Mouse (Mus musculus): ENCODE results near the gene Ube2l6. TPM values are rescaled to one million over a fixed set of nuclear protein-coding genes. Genes with fewer than 3 reads are reported as not detected.
A peak's percentile ranks its signal among the peaks of the same experiment; 100 is the strongest.

Ube2l6 gene
- polyA plus RNA-seq, 1 experiment: 16.2 TPM

DNA sequence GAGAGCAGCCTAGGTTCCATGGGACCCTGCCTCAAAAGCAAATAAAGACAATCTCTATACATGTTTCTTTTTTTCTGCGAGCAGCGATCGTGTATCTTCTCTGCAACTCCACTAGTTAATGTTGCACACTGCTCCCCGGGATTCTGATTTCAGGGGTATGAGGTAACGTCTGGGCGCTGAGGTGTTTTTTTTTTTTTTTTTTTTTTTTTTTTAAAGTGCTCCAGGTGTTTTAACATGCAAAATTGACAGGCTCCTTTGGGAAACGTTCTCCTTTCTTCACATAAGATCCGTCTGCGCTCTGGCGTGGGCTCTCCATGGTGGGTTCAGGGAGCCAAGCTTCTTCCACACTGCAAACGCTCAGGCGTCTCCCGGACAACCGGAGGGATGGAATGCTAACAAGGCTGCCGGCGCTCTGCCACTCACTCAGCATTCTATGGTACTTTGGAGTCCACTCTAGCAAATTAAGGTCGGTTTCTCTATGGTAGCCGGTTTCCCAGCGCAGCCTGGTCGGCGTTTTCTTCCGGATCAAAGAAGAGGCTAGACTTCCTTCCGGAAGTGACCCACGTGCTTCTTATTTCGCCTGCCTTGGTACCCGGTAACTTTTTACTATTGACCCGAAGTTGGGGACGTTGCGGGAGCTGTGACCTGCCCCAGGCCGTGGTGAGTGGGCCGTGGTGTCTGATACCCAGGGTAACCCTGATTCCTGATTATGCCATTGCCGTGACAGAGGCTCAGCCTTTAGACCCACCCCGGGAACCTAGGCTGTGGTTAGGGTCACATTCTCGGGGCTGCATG lies 28.1 kb downstream of the Ube2l6 start, which contains the start of gene Timm10:
Gene Timm10 (plus strand): TSS at position 510 of the 795 bp plus-strand sequence.
- TF ChIP-seq MAX (IDR thresholded peaks at IDR 0.05): peak; percentile 99
- peak; percentile 72 for TF ChIP-seq USF1 (IDR thresholded peaks at IDR 0.05; ENCODE audit: low read depth)
- no peak for TF ChIP-seq CTCF (IDR thresholded peaks at IDR 0.05; ENCODE audit: control insufficient read depth, insufficient read depth, insufficient read length)
- H3K79me3 ChIP-seq (ENCODE audit: low read depth): peaks cover 23% of the 10 kb centered on the region
- no peaks in the 10 kb centered on the region for H3K27me3 ChIP-seq (ENCODE audit: control insufficient read depth, insufficient read depth, insufficient read length)
- H3K4me3 ChIP-seq (ENCODE audit: insufficient read depth, poor library complexity, severe bottlenecking): peak within 1 kb of the TSS; percentile 98
- peaks cover 30% of the 10 kb centered on the region for H3K36me3 ChIP-seq (ENCODE audit: control insufficient read depth, insufficient read depth)
- peak within 1 kb of the TSS; percentile 90 for H3ac ChIP-seq (ENCODE audit: control insufficient read depth, insufficient read length, low read depth)
- H3K79me2 ChIP-seq (ENCODE audit: control insufficient read depth, insufficient read depth): peaks cover 31% of the 10 kb centered on the region

- TF ChIP-seq CEBPB (IDR thresholded peaks at IDR 0.05; ENCODE audit: low read depth) (no peak), MAX (IDR thresholded peaks at IDR 0.05) (no peak)
Observed at GRCm38 (mm10) chr2:84827283-84827920, 28.8 kb downstream of the Ube2l6 start.

DNA sequence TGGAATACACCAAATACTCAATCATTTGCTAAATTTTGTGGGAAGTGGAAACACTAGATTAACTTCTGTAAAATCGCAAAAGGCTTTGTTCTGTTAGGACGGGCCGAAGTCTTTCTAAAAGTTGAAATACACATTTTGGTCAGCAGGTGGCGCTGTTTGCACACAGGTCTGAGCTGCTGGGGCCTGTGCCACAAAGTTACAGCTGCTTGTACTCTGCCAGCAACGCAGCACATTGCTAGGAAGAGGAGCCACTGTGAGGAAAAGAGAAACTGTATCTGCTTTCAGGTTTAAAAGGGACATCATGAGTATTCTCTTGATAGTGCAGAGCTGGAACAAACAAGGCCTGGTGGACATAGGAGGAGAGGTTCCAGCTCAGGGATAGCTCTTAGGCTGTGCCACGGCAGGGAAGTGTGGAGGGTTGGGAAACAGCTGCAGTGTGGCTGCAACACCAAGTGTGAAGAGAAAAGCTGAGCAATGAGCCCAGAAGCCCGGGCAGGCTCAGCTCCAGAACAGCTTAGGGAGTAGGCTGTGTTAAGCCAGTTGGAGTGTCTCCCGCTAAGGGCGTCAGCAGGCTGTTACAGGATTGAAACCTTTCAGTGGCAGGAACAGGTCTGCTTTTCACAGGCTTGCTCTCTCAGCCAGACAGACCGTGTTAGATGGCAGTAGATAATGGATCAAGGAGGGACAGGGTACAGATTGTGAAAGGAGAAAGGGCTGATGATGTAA lies 33.2 kb downstream of the Ube2l6 start:
- Histone ChIP-seq H3K27me3 (ENCODE audit: control insufficient read depth, insufficient read depth, insufficient read length) (no peaks in the 10 kb centered on the region), H3K79me3 (ENCODE audit: low read depth) (peaks cover 23% of the 10 kb centered on the region), H3K79me2 (ENCODE audit: control insufficient read depth, insufficient read depth) (peaks cover 31% of the 10 kb centered on the region), H3ac (ENCODE audit: control insufficient read depth, insufficient read length, low read depth) (no peak overlapping the region), H3K36me3 (ENCODE audit: control insufficient read depth, insufficient read depth) (peaks cover 30% of the 10 kb centered on the region), H3K4me3 (ENCODE audit: insufficient read depth, poor library complexity, severe bottlenecking) (no peak overlapping the region)
- TF ChIP-seq CTCF (IDR thresholded peaks at IDR 0.05; ENCODE audit: control insufficient read depth, insufficient read depth, insufficient read length) (peak; percentile 61), USF1 (IDR thresholded peaks at IDR 0.05; ENCODE audit: low read depth) (no peak), MYOD1 (IDR thresholded peaks at IDR 0.05; ENCODE audit: control insufficient read depth, insufficient read length, low read depth) (peak; percentile 2)

More at GRCm38 (mm10) chr2:84827283-84827920, 28.8 kb downstream of the Ube2l6 start:
- H3K4me3 ChIP-seq (ENCODE audit: insufficient read depth, poor library complexity, severe bottlenecking): peak overlapping the region; percentile 98
- no peaks in the 10 kb centered on the region for H3K27me3 ChIP-seq (ENCODE audit: control insufficient read depth, insufficient read depth, insufficient read length)
- H3ac ChIP-seq (ENCODE audit: control insufficient read depth, insufficient read length, low read depth): peak overlapping the region; percentile 90
- H3K36me3 ChIP-seq (ENCODE audit: control insufficient read depth, insufficient read depth): peaks cover 30% of the 10 kb centered on the region
- H3K79me2 ChIP-seq (ENCODE audit: control insufficient read depth, insufficient read depth): peaks cover 31% of the 10 kb centered on the region
- peaks cover 23% of the 10 kb centered on the region for H3K79me3 ChIP-seq (ENCODE audit: low read depth)

- Histone ChIP-seq H3K4me3 (ENCODE audit: insufficient read depth, poor library complexity, severe bottlenecking) (no peak overlapping the region), H3K79me3 (ENCODE audit: low read depth) (no peaks in the 10 kb centered on the region), H3K27me3 (ENCODE audit: control insufficient read depth, insufficient read depth, insufficient read length) (no peaks in the 10 kb centered on the region), H3ac (ENCODE audit: control insufficient read depth, insufficient read length, low read depth) (no peak overlapping the region), H3K36me3 (ENCODE audit: control insufficient read depth, insufficient read depth) (no peaks in the 10 kb centered on the region), H3K79me2 (ENCODE audit: control insufficient read depth, insufficient read depth) (no peaks in the 10 kb centered on the region)
- TF ChIP-seq MYOD1 (IDR thresholded peaks at IDR 0.05; ENCODE audit: control insufficient read depth, insufficient read length, low read depth): no peak
- TF ChIP-seq CEBPB (IDR thresholded peaks at IDR 0.05; ENCODE audit: low read depth): no peak
- TF ChIP-seq MAX (IDR thresholded peaks at IDR 0.05): no peak
- no peak for TF ChIP-seq MYOG (IDR thresholded peaks at IDR 0.05; ENCODE audit: control insufficient read depth, extremely low read depth, insufficient read length)
- TF ChIP-seq CTCF (IDR thresholded peaks at IDR 0.05; ENCODE audit: control insufficient read depth, insufficient read depth, insufficient read length): no peak
- no peak for TF ChIP-seq FOSL1 (IDR thresholded peaks at IDR 0.05; ENCODE audit: insufficient read depth, low read length, poor library complexity, severe bottlenecking)
- no peak for TF ChIP-seq USF1 (IDR thresholded peaks at IDR 0.05; ENCODE audit: low read depth)
Observed at GRCm38 (mm10) chr2:84837107-84837506, 38.5 kb downstream of the Ube2l6 start.

GRCm38 (mm10) chr2:84837817-84838592 lies 39.4 kb downstream of the Ube2l6 start:
- Histone ChIP-seq H3K79me3 (ENCODE audit: low read depth) (no peaks in the 10 kb centered on the region), H3K36me3 (ENCODE audit: control insufficient read depth, insufficient read depth) (no peaks in the 10 kb centered on the region), H3ac (ENCODE audit: control insufficient read depth, insufficient read length, low read depth) (no peak overlapping the region), H3K79me2 (ENCODE audit: control insufficient read depth, insufficient read depth) (no peaks in the 10 kb centered on the region), H3K27me3 (ENCODE audit: control insufficient read depth, insufficient read depth, insufficient read length) (no peaks in the 10 kb centered on the region), H3K4me3 (ENCODE audit: insufficient read depth, poor library complexity, severe bottlenecking) (no peak overlapping the region)
- TF ChIP-seq MYOG (IDR thresholded peaks at IDR 0.05; ENCODE audit: control insufficient read depth, extremely low read depth, insufficient read length): no peak
- no peak for TF ChIP-seq CEBPB (IDR thresholded peaks at IDR 0.05; ENCODE audit: low read depth)
- no peak for TF ChIP-seq CTCF (IDR thresholded peaks at IDR 0.05; ENCODE audit: control insufficient read depth, insufficient read depth, insufficient read length)
- no peak for TF ChIP-seq MYOD1 (IDR thresholded peaks at IDR 0.05; ENCODE audit: control insufficient read depth, insufficient read length, low read depth)
- no peak for TF ChIP-seq USF1 (IDR thresholded peaks at IDR 0.05; ENCODE audit: low read depth)
- TF ChIP-seq MAX (IDR thresholded peaks at IDR 0.05): no peak
